Mouse (Mus musculus) cerebellum, adult (tissue): ENCODE results near the gene Ess2.
A peak's percentile ranks its signal among the peaks of the same experiment; 100 is the strongest.

Experiments used
- ATAC-seq: cut with Nextera tagmentation; 2 replicates; pipeline ENCODE4 v1.9.2; 2017; ENCODE audit warnings: mild to moderate bottlenecking, moderate library complexity, mixed read lengths; ENCODE audit not compliant: insufficient number of reproducible peaks, low FRiP score, low TSS enrichment

Gene Ess2

DNA sequence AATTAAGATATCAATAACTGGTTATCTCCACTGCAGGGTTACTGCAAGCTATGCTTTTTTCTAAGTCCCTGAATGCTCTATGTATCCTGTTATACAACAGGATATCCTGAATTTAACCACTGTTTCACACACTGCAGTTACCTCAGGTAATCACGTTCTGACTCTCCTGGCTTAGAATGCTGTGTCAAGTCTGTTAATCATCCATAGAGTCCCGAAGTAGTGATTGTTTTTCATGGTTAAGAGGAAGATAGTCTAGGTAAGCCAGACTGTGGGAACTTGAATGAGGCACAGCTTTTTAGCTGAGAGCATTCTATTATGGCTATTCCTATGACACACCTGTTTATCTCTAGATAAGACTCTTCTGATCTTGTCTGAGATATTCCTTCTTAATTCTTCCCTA is 45.9 kb downstream of the Ess2 start:
- no peak for ATAC-seq

DNA sequence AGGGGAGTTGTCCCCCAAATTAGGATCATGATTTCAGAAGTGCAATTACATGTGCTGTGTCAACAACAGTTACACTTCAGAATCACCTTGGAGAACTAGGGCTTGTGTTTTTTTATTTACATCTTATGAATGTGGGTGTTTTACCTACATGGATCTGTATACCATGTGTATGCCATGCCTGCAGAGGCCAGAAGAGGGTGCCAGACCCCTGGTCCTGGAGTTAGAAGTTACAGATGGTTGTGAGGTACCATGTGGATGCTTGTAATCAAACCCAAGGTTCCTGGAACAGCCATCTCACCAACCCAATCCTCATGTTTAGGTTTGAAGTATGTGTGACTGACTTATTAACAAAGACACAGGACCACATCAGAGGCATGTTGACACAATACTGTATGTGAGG is 52.6 kb downstream of the Ess2 start:
- no peak for ATAC-seq

DNA sequence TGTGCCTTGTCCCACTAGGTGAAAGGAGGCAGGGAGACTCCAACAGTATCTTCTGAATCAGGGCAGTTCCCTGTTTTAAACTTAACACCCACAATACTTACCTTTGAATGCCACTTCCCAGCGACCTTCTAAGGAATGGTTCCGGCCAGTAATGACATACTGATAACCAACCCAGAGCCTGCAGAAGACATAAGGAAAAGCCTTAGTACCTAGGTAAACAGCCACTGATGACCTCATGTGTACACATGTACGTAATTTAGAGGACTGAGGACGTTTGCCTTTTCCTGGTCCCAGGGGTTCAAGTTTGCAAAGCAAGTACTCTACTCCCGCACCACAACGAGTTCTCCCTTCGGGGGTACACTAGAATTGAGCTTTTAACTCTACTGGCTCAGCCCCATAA is 54.0 kb downstream of the Ess2 start:
- ATAC-seq: no peak

DNA sequence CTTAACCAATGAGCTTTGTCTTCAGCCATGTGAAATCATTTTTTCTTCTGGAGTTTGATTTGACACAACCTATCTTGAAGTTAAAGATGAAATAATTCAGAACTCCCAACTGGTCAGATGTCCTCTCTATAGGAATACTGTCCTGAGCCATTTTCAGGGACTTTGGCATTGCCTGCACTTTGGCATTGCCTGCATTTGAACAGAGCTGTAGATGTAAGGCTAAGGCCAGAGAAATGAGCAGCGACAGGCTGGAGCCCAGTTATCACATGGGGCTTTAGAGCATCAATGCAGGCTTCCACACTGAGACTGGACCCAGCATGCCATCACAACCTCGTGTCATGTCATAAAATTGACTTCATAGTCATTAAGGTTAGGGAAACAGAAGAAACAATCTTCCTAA is 57.9 kb downstream of the Ess2 start:
- no peak for ATAC-seq

DNA sequence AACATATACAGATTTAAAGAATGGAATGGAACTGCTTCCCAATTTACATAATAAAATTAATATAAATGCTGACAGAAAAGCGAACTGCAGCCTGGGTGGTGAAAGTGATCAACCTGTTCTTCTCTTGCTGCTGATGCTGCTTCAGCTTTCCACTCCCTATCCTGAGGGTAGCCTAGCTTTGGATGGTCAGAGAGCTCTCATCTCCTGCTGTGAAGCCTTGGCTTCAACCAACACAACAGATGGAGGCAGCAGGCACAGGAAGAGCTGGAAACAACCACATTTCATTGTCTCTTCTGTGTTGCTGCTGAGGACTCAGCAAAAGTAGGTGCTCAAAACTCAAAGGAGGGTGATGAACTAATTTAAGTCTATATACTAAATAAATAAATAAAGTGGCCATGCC is 59.3 kb downstream of the Ess2 start:
- peak; percentile 85 for ATAC-seq

DNA sequence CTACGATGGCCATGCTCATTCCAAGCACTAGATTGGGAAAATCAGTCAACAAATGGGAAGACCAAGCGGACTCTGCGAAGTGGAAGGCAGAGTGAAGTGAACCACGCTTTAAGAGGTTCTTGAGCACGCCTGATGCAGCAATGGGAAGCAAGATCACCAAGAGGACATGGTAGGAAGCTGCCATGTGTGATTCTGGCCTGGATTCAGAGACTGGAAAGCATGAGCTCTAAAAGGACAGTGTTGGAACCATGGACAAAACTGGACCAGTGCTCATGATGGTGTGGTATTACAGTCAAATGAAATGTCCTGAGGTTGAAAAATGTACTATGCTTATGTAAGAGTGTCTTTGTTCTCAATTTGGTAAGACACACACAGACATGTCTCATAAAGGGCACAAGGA is 59.8 kb downstream of the Ess2 start:
- peak; percentile 22; the same call in 1 of the 2 replicates for ATAC-seq
